Mouse (Mus musculus) left cerebral cortex, adult 9 months (tissue): ENCODE results near the gene 4930402F06Rik.

ENCODE experiments used
- DNase-seq, 2 experiments: peaks; one replicate each; pipeline ENCODE4 v3.0.0; 2022; ENCODE audit warnings: low spot score in 2 of 2

4930402F06Rik gene

DNA sequence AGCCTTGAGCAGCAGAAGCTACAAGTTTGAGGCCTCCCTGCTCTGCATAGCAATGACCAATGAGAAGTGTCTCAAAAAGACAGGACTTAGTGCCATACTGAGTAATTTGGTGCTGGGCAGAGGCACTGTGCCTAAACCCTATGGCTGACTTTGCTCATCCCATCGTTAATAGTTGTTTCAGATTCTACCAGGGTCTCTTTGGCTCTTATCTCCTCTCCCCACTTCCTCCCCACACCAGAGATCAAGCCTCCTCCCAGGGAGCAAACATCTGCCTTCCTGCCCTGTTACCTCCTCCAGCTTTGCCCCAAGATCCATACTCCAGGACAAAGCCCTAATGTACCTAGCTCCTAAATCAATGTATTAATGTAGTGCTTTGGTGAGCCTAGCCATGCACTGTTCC, 20.3 kb upstream of the 4930402F06Rik start:
- no peak for DNase-seq

DNA sequence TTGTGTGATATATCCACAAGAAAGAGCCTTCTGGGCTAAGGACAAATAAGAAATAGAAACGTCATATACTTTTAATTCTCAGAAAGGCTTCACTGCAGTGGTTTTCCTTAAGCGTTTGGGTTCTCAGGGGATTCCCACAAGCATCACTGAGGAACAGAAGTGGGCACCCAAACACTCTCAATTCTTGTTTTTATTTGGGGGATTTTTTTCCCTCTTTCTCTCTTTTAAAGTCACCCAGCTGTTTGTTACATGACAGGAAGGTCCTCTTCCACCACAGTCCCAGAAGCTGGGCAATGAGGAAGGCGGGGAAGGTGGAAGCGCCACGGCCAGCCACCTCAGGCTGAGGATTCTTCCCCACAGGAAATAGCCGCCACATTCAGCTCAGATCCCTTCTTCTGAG, 19.5 kb upstream of the 4930402F06Rik start:
- DNase-seq, result no peak

DNA sequence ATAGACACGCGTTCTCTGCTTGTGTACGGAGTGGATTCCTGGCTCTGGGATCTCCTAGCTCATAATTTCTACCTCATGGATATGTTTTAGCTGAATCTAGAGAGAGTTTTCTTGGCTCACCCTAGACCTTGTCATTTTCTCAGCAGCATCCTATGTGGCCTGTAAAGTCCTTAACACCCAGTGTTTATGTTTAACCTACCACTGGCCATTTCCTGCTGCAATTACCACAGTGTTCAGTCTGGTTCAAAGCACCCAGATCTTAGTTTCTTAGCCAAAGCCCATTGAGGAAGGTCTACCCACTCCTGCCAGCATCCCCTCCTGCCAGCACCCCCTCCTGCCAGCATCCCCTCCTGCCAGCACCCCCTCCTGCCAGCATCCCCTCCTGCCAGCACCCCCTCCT, 15.8 kb upstream of the 4930402F06Rik start:
- DNase-seq, result no peak

DNA sequence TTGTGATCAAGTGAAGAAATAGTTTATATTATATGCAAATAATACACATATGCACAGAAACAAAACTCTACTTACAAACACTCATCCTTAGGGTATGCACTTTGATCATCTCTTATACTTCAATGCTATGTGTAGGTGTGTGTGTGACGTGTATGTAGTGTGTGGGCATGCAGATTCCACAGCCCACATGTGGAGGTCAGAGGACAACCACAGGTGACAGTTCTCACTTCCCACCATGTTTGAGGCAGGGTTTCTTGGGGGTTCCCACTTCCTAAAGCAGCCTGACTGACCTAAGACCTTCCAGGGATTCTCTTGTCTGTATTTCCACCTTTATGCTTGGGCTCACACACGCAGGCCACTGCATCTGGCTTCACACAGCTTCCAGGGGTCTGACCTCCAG, 15.3 kb upstream of the 4930402F06Rik start:
- no peak for DNase-seq

DNA sequence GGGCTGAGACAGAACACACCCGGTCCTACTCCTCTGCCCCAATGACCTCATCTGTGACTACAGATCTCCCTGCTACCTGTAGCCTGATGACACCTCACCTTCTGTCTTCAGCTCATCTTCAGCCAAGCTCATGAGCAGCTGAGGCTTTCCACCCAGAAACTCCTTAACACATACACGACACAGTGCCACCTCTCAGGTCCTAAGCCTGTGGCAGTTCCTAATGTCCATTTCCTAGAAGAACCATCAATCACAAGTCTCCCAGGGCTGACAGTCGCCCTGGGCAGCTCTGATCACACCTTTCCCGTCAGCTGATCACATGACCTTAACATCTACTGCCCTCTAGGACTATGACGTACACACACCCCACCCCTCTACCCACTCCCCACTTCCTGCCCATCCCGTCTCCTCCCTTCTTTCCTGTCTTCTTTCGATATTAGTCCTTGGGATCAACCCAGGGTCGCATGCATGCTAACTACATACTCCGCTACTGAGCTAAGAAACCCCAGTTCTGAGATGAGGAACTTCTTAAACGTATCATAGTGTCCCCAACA, 14.7 kb upstream of the 4930402F06Rik start:
- DNase-seq, result no peak

DNA sequence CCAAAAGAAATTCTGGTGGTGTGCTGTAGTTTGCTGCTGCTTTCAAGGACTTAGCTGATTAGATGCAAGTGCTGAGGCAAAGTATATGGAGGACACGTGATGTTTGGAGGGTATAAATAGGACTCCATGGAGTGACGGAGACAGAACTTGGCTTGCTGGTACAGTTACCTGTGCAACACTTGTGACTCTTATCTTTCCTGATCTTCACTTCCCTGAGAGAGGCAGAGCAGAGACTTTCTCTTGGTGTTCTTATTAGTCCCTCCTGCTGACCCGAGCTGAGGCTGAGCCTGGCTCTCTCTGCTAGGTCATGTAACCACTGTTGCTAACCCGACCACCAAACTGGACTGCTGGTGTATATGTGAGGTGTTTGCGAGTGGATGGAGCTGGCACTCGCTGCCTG, 12.5 kb upstream of the 4930402F06Rik start:
- no peak for DNase-seq

DNA sequence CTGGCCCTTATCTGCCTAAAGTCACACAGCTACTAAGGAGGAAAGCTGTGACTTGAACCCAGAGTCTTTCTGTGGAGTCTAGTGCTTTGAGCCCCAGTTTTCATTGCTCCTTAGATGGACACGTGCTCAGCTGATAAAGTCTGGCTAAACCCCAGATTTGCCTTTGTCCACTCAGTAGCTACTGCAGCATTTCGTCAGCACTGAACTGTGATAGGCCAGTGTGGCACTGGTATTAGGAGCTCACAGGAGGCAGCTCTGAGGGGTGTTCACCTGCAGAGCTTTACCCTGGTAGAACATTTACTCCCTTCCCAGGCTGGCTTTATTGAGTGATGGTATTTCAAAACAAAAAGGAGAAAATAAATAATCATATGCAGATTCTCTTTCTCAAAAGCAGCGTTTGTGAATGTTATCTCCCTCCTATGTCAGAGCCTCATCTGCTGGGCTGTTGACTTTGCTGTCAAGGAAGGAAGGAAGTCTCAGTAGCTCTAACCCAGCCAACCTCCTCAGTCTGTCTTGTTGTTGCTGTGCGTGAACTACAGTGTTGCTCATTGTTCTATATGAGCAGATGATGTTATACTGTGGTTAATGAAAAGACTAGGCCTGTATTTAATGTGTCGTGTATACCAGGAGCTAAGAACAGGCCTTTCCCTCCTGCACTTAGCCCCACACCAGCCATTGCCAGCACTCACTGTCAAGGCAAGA, 11.6 kb upstream of the 4930402F06Rik start:
- DNase-seq, result no peak

DNA sequence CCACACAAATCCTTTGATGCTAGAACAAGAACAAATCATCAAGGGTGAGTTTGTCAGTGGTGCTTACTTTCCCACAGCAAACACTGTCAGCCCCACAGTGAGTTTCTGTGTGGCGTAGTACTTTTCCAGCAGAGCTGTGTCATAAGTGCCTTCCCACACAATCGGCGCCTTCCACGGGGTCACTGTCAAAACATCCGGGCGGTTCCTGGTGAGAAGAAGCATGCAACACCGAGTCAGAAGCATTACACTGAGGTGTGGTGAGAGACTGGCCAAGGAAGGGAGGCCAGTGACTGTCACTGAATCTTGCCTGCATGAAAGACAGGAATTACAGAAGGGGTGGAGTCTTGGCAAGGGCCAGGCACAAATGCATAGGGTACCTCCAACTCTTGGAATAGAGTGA, 10.9 kb upstream of the 4930402F06Rik start:
- DNase-seq, result no peak

DNA sequence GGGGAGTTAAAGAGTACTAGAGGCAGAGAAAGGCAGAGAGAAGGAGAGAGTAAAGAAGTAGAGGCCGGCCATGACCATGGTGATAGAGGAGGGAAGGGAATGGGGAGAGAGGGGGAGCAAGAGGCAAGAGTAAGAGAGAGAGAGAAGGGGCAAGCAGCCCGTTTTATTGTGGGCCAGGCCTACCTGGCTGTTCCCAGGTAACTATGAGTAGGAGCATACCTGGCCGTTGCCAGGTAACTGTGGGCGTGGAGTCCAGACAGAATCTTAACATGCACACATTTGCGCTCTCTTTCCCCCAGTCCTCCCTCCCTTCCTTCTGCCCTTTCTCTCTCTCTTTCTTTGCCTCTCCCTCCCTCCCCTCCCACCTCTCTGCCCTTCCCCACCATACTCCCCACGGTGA, 10.3 kb upstream of the 4930402F06Rik start:
- DNase-seq, result no peak

DNA sequence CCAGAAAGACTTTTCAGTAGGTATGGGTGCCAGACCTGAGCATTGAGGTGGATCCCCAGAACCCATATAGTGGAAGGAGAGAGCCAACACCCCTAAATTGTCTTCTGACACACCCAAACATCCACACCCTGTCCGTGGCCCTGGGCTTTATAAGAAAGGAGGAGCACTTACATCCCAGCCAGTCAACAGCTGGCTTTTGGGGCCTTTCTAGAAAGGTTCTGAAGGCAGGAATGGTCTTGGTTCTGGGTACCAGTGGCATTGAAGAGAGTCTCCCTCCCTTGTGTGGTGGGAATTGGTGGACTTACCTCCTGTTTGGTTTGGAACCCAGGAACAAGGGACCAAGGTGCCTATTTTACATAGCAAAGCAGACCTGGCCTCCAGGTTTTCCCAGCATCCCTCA, 9.6 kb upstream of the 4930402F06Rik start:
- no peak for DNase-seq

DNA sequence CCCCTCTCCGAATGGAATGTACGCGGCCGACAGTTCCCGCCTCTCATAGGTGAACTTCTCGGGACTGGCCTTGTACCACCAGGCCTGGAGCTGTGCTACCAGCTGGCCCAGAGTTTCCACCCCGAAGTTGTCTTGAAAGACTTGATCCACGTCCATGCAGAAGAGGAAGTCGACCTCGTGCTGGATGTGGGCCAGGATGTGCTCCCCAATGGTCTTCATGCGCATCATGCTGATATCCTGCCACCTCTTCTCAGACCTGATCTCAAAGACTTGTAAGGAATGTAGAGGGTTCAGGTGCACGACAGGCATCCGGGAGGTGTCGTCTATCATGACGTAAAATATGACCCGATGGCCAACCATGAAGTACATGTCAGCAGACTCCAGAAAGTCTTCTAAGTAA, 5.4 kb upstream of the 4930402F06Rik start:
- DNase-seq, result no peak

DNA sequence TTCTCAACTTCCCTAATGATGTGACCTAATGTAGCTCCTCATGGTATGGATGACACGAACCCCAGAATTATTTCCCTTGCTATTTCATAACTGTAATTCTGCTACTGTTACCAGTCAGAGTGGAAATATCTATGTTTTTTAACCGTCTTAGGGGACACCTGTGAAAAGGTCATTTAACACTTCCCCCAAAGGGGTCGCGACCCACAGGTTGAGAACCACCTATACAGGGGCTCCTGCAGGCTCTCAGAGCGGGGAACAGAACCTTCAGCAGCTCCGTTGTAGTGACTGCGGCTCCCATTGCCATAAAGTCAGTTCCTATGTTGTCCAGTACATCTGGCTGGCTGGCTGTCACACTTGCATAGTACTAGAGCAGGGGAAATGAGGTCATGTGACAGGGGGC, 3.8 kb upstream of the 4930402F06Rik start:
- DNase-seq, result no peak

DNA sequence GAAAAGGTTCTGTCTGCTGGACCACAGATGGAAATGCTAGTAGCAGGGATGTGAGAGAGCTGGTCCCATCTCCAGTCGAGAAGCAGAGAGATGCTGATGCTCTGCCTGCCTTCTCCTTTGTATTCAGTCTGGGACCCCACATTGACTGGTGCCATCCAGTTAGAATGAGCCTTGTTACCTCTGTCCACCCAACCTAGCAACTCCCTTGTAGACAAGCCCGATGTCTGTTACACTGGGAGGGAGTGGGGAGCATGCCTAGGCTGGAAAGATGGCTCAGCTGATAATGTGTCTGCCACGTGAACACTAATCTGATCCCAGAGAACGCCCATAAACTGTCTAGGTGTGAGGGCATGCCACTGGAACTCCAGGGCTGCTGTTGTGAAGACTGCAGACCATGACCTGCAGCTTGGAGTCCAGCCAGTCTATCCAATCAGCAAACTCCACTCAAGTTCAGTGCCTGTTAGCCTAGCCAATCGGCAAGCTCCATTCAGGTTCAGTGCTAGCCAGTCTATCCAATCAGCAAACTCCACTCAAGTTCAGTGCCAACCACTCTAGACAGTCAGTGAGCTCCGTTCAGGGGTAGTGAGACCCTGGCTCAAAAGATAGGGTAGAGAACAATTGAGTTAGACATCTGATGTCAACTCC, 1.3 kb upstream of the 4930402F06Rik start:
- no peak for DNase-seq

DNA sequence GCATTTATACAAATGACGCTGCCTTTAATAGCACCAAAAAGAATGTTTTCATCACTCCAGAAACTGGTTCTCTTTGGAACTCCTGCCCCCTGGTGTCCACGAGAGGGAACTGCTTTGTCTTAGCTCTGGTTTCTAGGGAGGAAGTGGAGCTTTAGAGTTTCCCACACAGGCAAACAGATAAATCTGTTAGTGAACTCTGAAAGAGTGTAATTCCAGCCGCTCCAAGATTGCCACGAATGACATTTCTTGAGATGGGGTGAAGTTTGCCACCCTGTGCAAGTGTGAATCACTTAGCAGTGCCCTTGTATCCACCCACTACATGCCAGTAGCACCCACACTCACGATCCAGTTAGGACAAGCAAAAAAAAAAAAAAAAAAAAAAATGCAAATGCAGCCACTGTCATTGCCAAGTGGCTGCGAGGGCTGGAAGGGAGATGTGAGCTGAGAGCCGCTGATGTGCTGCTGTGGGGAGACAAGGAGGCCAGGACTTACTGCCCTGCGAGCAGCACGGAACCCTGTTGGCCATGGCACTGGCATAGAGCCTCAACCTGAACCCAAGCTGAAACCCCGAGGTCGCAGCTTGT, 707 bp upstream of the 4930402F06Rik start:
- DNase-seq, result peak; percentile 32 to 79

DNA sequence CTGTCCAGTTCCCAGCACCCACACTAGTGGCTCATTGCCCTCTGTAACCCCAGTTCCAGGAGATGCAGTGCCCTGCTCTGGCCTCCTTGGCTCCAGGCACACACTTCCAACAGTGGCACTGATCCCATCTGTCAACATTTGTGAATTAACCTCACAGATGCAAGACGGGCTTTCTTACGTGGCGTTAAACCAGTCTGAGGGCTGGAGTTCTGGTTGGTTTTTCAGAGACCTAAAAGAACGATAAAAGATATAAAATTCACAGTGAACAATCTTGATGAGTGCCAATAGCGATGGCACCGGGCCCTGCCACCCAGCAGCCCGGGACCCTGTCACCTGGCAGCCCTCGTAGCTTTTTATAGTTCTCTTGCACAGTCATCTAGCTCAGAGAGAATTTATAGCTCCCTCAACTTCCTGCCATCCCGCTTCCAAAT, 11.5 kb downstream of the 4930402F06Rik start:
- DNase-seq, result no peak

DNA sequence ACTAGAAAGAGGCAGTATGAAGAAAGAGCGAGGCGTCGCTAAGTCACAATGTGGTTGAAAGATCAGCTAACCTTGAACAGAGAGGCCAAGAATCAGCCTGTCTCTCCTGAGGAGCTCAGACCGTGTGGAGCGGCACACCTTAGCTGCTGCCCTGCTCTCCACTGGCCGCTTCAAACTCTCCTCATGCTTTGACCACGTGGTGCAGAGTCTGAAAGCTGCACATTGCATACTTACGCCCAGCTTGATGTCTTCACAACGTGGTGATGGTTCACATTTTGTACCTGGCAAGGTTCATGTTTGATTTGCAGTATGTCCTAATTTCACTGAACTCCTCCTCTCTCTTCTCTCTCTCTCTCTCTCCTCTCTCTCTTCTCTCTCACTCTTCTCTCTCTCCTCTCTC, 17.7 kb downstream of the 4930402F06Rik start:
- no peak for DNase-seq

DNA sequence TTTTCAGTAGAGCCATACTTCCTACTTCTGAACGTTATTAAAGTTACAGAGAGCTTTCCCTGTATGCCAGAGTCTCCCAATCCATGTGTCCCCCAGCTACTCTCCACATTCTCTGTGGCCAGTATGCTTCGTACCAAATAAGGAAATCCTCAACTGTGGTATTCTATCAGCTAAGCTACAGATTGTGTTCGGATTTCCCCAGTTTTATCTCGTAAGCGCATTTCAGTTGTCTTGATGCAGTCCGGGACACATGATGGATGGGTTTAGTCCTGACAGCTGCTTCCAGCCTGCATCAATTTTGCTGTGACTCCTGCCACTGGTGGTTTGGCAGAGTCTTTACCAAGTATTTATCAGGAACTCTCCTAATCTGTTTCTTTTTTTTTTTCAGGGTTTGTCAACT, 19.4 kb downstream of the 4930402F06Rik start:
- DNase-seq, result no peak

DNA sequence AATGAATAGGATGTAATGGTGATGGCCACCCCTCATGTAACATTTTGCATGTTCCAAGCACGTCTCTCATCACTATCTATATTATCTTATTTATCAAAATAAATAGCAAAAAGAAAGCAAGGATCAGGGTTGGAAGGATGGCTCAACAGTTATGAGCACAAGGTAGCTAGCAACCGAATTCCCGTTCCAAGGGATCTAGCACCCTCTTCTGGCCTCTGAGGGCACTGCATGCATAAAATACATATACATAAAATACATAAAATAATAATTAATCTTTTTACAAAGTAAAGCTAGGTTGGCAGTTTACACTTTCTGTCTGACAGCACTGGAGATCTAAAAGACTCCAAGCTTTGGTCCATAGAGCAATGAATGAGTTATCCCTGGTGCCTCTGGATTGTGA, 24.0 kb downstream of the 4930402F06Rik start:
- DNase-seq, result no peak

DNA sequence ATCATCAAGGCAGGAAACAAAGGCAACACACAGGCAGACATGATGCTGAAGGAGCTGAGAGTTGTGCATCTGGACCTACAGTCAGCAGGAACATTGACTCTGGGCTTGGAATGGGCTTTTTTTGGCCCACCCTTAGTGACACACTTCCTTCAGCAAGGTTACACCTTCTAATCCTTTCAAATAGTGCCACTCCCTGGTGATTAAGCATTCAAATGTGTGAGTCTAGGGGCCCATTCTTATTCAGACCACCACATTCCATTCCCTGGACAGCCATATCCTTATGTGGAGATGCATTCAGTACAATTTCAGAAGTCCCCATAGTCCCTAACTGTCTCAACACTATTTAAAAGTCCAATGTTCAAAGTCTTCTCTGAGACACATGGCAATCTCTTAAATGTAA, 26.3 kb downstream of the 4930402F06Rik start:
- DNase-seq, result no peak

DNA sequence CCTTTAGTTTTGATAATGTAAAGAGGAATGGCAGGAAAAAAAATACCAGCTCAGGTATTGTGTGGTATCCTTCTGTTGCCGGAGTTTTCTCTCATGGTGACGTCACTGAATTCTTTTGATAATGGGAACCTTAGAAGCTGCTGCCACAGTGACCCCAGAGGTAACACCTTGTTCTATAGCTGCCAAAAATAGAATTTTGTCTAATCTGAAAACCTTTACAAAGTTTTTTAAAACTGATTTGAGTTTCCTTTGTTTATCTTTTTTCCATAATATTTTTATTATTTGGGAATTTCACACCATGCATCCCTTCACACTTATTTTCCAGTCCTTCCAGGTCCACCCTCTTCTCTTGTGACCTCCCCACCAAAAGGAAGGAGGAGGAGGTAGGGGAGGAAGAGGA, 29.3 kb downstream of the 4930402F06Rik start, which contains the start of gene 4930568D16Rik:
Gene 4930568D16Rik, minus strand, starts transcription at position 101 of the 400 bp plus-strand sequence.
- DNase-seq, result no peak

DNA sequence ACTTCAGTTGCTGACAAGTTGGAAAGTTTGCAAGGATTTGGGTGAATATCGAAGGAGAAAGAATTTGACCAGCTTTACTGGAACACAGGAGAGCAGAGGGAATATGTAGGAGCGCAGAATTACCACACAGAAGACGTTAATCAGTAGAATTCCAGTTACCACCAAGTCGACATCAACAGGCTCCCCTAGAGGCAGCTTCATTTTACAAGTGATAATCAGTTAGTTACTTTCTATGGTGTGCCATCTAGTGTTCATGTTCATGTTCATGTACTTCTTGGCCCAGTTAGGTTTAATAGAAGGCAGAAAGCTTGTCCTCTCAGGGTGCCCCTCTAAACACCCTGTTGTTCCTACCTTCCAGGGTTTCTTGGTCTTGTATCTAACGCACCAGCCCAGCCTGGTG, 47.8 kb downstream of the 4930402F06Rik start:
- no peak for DNase-seq

DNA sequence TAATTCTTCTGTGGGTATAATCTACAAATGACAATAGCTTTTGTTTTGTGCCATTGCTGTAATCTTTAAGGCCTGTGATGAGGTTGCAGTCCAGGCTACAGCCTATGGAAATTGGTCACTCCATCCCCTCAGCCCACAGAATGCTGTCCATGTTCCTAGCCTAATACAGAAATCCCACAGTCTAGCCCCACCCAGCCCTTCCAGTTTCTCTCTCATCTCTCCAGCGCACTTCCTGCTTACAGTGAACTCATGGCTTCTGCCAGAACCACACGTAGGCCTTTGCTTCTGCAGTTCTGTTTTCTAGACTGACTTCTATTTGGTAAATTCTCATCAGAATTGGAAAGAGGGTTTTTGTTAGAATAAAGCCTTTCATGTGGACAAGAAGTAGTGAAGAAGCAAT, 51.0 kb downstream of the 4930402F06Rik start:
- DNase-seq, result no peak

DNA sequence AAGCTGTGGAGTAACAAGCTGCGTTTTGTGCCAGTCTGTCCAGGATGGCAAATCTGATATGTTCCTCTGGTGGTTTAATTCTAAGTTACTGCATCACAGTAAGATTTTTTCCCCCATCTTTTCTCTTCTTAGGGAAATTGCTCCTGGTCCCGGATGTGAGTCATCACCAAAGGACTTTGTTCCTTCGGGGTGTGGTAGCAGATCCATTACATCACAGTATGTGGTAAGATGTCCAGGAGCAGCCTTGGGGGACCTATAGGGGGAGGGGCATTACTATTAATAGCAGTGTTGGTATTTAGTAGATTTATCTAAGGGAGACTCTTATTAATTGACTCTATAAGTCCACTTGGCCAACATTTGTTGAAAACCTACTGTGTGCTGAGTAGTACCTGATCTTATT, 54.4 kb downstream of the 4930402F06Rik start:
- DNase-seq, result no peak
